Mouse (Mus musculus): ENCODE measurements around the gene Ncs1. TPM values are rescaled to one million over a fixed set of nuclear protein-coding genes. Genes with fewer than 3 reads are reported as not detected.

The Ncs1 gene
- polyA plus RNA-seq, 1 experiment from 2014 or later = 29.4 TPM

- peak; percentile 57 for ATAC-seq (replicated peaks; ENCODE audit: extremely low read depth, insufficient read depth, low FRiP score)
- no peaks in the 10 kb centered on the region for H3K9me3 ChIP-seq (replicated peaks; ENCODE audit: control insufficient read depth, low read length)
- H3K4me3 ChIP-seq (ENCODE audit: low read length) = no peak overlapping the region
- peak overlapping the region; percentile 90 for H3K27ac ChIP-seq (ENCODE audit: low read length)
- H3K27me3 ChIP-seq (ENCODE audit: control insufficient read depth, insufficient read depth, low read length) = no peaks in the 10 kb centered on the region
- WGBS = 30% methylated on average over 10 of the region's 10 CpGs
- H3K36me3 ChIP-seq (ENCODE audit: control insufficient read depth, insufficient read depth) = no peaks in the 10 kb centered on the region
- H3K4me1 ChIP-seq (ENCODE audit: control insufficient read depth, insufficient read depth, low read length) = peaks cover 62% of the 10 kb centered on the region
- H3K4me2 ChIP-seq (ENCODE audit: low read depth, low read length) = peak overlapping the region; percentile 28
- H3K9ac ChIP-seq (ENCODE audit: low read length) = peak overlapping the region; percentile 40
Measured at GRCm38 (mm10) chr2:31263746-31264378, 18.2 kb downstream of the Ncs1 start.

- Histone ChIP-seq H3K4me2 (ENCODE audit: low read depth, low read length) (no peak overlapping the region), H3K36me3 (ENCODE audit: control insufficient read depth, insufficient read depth) (no peaks in the 10 kb centered on the region), H3K4me1 (ENCODE audit: control insufficient read depth, insufficient read depth, low read length) (peaks cover 41% of the 10 kb centered on the region), H3K4me3 (ENCODE audit: low read length) (no peak overlapping the region), H3K9me3 (replicated peaks; ENCODE audit: control insufficient read depth, low read length) (no peaks in the 10 kb centered on the region), H3K27me3 (ENCODE audit: control insufficient read depth, insufficient read depth, low read length) (no peaks in the 10 kb centered on the region), H3K9ac (ENCODE audit: low read length) (no peak overlapping the region), H3K27ac (ENCODE audit: low read length) (no peak overlapping the region)
- WGBS = 41% methylated on average over 6 of the region's 6 CpGs
- no peak for ATAC-seq (replicated peaks; ENCODE audit: extremely low read depth, insufficient read depth, low FRiP score)
Measured at GRCm38 (mm10) chr2:31267447-31267846, 21.8 kb downstream of the Ncs1 start.

GRCm38 (mm10) chr2:31268631-31269030 lies 23.0 kb downstream of the Ncs1 start:
- no peak overlapping the region for H3K4me3 ChIP-seq (ENCODE audit: low read length)
- ATAC-seq (replicated peaks; ENCODE audit: extremely low read depth, insufficient read depth, low FRiP score) = no peak
- H3K4me2 ChIP-seq (ENCODE audit: low read depth, low read length) = no peak overlapping the region
- H3K9ac ChIP-seq (ENCODE audit: low read length) = no peak overlapping the region
- H3K27ac ChIP-seq (ENCODE audit: low read length) = no peak overlapping the region
- H3K36me3 ChIP-seq (ENCODE audit: control insufficient read depth, insufficient read depth) = no peaks in the 10 kb centered on the region
- peaks cover 30% of the 10 kb centered on the region for H3K4me1 ChIP-seq (ENCODE audit: control insufficient read depth, insufficient read depth, low read length)
- H3K9me3 ChIP-seq (replicated peaks; ENCODE audit: control insufficient read depth, low read length) = no peaks in the 10 kb centered on the region
- 42% methylated on average over 5 of the region's 5 CpGs for WGBS
- H3K27me3 ChIP-seq (ENCODE audit: control insufficient read depth, insufficient read depth, low read length) = no peaks in the 10 kb centered on the region

GRCm38 (mm10) chr2:31269188-31269587 lies 23.6 kb downstream of the Ncs1 start:
- H3K36me3 ChIP-seq (ENCODE audit: control insufficient read depth, insufficient read depth) = no peaks in the 10 kb centered on the region
- no peak overlapping the region for H3K4me3 ChIP-seq (ENCODE audit: low read length)
- H3K27me3 ChIP-seq (ENCODE audit: control insufficient read depth, insufficient read depth, low read length) = no peaks in the 10 kb centered on the region
- 94% methylated on average over 6 of the region's 6 CpGs for whole genome bisulfite sequencing
- ATAC-seq (replicated peaks; ENCODE audit: extremely low read depth, insufficient read depth, low FRiP score) = no peak
- H3K4me1 ChIP-seq (ENCODE audit: control insufficient read depth, insufficient read depth, low read length) = peaks cover 24% of the 10 kb centered on the region
- H3K9ac ChIP-seq (ENCODE audit: low read length) = no peak overlapping the region
- no peak overlapping the region for H3K27ac ChIP-seq (ENCODE audit: low read length)
- no peaks in the 10 kb centered on the region for H3K9me3 ChIP-seq (replicated peaks; ENCODE audit: control insufficient read depth, low read length)
- H3K4me2 ChIP-seq (ENCODE audit: low read depth, low read length) = no peak overlapping the region

- Histone ChIP-seq H3K4me3 (ENCODE audit: low read length) (no peak overlapping the region), H3K4me1 (ENCODE audit: control insufficient read depth, insufficient read depth, low read length) (peaks cover 17% of the 10 kb centered on the region), H3K4me2 (ENCODE audit: low read depth, low read length) (no peak overlapping the region), H3K9me3 (replicated peaks; ENCODE audit: control insufficient read depth, low read length) (no peaks in the 10 kb centered on the region), H3K27ac (ENCODE audit: low read length) (no peak overlapping the region), H3K27me3 (ENCODE audit: control insufficient read depth, insufficient read depth, low read length) (no peaks in the 10 kb centered on the region), H3K9ac (ENCODE audit: low read length) (no peak overlapping the region), H3K36me3 (ENCODE audit: control insufficient read depth, insufficient read depth) (no peaks in the 10 kb centered on the region)
- 90% methylated on average over 10 of the region's 10 CpGs for WGBS
- no peak for ATAC-seq (replicated peaks; ENCODE audit: extremely low read depth, insufficient read depth, low FRiP score)
Measured at GRCm38 (mm10) chr2:31269847-31270246, 24.2 kb downstream of the Ncs1 start.

- WGBS = 90% methylated on average over 8 of the region's 8 CpGs
Measured at GRCm38 (mm10) chr2:31270470-31270869, 24.8 kb downstream of the Ncs1 start.

GRCm38 (mm10) chr2:31271071-31271470 lies 25.4 kb downstream of the Ncs1 start:
- ATAC-seq (replicated peaks; ENCODE audit: extremely low read depth, insufficient read depth, low FRiP score) = no peak
- H3K36me3 ChIP-seq (ENCODE audit: control insufficient read depth, insufficient read depth) = peaks cover 3% of the 10 kb centered on the region
- H3K27ac ChIP-seq (ENCODE audit: low read length) = no peak overlapping the region
- no peaks in the 10 kb centered on the region for H3K9me3 ChIP-seq (replicated peaks; ENCODE audit: control insufficient read depth, low read length)
- no peak overlapping the region for H3K4me3 ChIP-seq (ENCODE audit: low read length)
- H3K27me3 ChIP-seq (ENCODE audit: control insufficient read depth, insufficient read depth, low read length) = no peaks in the 10 kb centered on the region
- 90% methylated on average over 1 of the region's 1 CpGs for WGBS
- no peak overlapping the region for H3K9ac ChIP-seq (ENCODE audit: low read length)
- H3K4me1 ChIP-seq (ENCODE audit: control insufficient read depth, insufficient read depth, low read length) = peaks cover 6% of the 10 kb centered on the region
- no peak overlapping the region for H3K4me2 ChIP-seq (ENCODE audit: low read depth, low read length)

More at GRCm38 (mm10) chr2:31270470-31270869, 24.8 kb downstream of the Ncs1 start:
- H3K9me3 ChIP-seq (replicated peaks; ENCODE audit: control insufficient read depth, low read length) = no peaks in the 10 kb centered on the region
- H3K4me3 ChIP-seq (ENCODE audit: low read length) = no peak overlapping the region
- ATAC-seq (replicated peaks; ENCODE audit: extremely low read depth, insufficient read depth, low FRiP score) = no peak
- no peaks in the 10 kb centered on the region for H3K27me3 ChIP-seq (ENCODE audit: control insufficient read depth, insufficient read depth, low read length)
- H3K36me3 ChIP-seq (ENCODE audit: control insufficient read depth, insufficient read depth) = no peaks in the 10 kb centered on the region
- H3K4me1 ChIP-seq (ENCODE audit: control insufficient read depth, insufficient read depth, low read length) = peaks cover 12% of the 10 kb centered on the region
- no peak overlapping the region for H3K27ac ChIP-seq (ENCODE audit: low read length)
- no peak overlapping the region for H3K9ac ChIP-seq (ENCODE audit: low read length)
- no peak overlapping the region for H3K4me2 ChIP-seq (ENCODE audit: low read depth, low read length)

GRCm38 (mm10) chr2:31274993-31275392 lies 29.4 kb downstream of the Ncs1 start:
- Histone ChIP-seq H3K27me3 (ENCODE audit: control insufficient read depth, insufficient read depth, low read length) (no peaks in the 10 kb centered on the region), H3K4me1 (ENCODE audit: control insufficient read depth, insufficient read depth, low read length) (peaks cover 8% of the 10 kb centered on the region; the same call in 1 of the 2 replicates), H3K9ac (ENCODE audit: low read length) (no peak overlapping the region), H3K4me3 (ENCODE audit: low read length) (no peak overlapping the region), H3K9me3 (replicated peaks; ENCODE audit: control insufficient read depth, low read length) (no peaks in the 10 kb centered on the region), H3K27ac (ENCODE audit: low read length) (no peak overlapping the region), H3K36me3 (ENCODE audit: control insufficient read depth, insufficient read depth) (peaks cover 3% of the 10 kb centered on the region), H3K4me2 (ENCODE audit: low read depth, low read length) (no peak overlapping the region)
- ATAC-seq (replicated peaks; ENCODE audit: extremely low read depth, insufficient read depth, low FRiP score) = no peak
- 93% methylated on average over 5 of the region's 6 CpGs for WGBS

GRCm38 (mm10) chr2:31277810-31278209 lies 32.2 kb downstream of the Ncs1 start:
- Histone ChIP-seq H3K27ac (ENCODE audit: low read length) (no peak overlapping the region; the same call in 1 of the 2 replicates), H3K4me3 (ENCODE audit: low read length) (no peak overlapping the region)
- 0 out of 2 replicates have a peak, but pooled peaks have one; percentile 16 for ATAC-seq (replicated peaks; ENCODE audit: extremely low read depth, insufficient read depth, low FRiP score)

More at GRCm38 (mm10) chr2:31277810-31278209, 32.2 kb downstream of the Ncs1 start:
- Histone ChIP-seq H3K36me3 (ENCODE audit: control insufficient read depth, insufficient read depth) (peaks cover 7% of the 10 kb centered on the region), H3K4me2 (ENCODE audit: low read depth, low read length) (no peak overlapping the region), H3K27me3 (ENCODE audit: control insufficient read depth, insufficient read depth, low read length) (no peaks in the 10 kb centered on the region), H3K9ac (ENCODE audit: low read length) (0 out of 2 replicates have a peak overlapping the region, but pooled peaks have one; percentile 13), H3K4me1 (ENCODE audit: control insufficient read depth, insufficient read depth, low read length) (peaks cover 8% of the 10 kb centered on the region; the same call in 1 of the 2 replicates), H3K9me3 (replicated peaks; ENCODE audit: control insufficient read depth, low read length) (no peaks in the 10 kb centered on the region)
- 52% methylated on average over 6 of the region's 6 CpGs for WGBS
